Mouse (Mus musculus) heart, embryonic 12.5 days (tissue): Measurements from ENCODE around the gene Ctnna3. TPM values are rescaled to one million over a fixed set of nuclear protein-coding genes. Genes with fewer than 3 reads are reported as not detected.
"Not testable (repeated sequence)": the region's sequence is repeated elsewhere in the genome, so short reads cannot be mapped to it uniquely, and the experiment has no call there.

Experiments used
- ATAC-seq: fragments of 200-750 bp; cut with Nextera tagmentation; 2 replicates; pipeline ENCODE4 v1.8.0; 2017; ENCODE audit warnings: moderate TSS enrichment, moderate library complexity; ENCODE audit not compliant: insufficient number of reproducible peaks, low FRiP score
- H3K27ac ChIP-seq: fragments of 300-500 bp; sonication (generic); 2 replicates; pipeline ENCODE4 v1.5.1; 2016; ENCODE audit warnings: mild to moderate bottlenecking, moderate library complexity; ENCODE audit not compliant: poor library complexity, severe bottlenecking
- H3K27me3 ChIP-seq: fragments of 300-500 bp; sonication (generic); replicated peaks from 2 replicates; pipeline ENCODE4 v1.6.1; 2016; ENCODE audit warnings: mild to moderate bottlenecking, moderate library complexity
- H3K36me3 ChIP-seq: fragments of 300-500 bp; sonication (generic); 2 replicates; pipeline ENCODE4 v1.6.1; 2016; ENCODE audit warnings: mild to moderate bottlenecking, moderate library complexity
- H3K4me1 ChIP-seq: fragments of 300-500 bp; sonication (generic); replicated peaks from 2 replicates; pipeline ENCODE4 v1.6.1; 2016; ENCODE audit warnings: mild to moderate bottlenecking
- H3K4me2 ChIP-seq: fragments of 300-500 bp; sonication (generic); 2 replicates; pipeline ENCODE4 v1.6.1; 2016; ENCODE audit warnings: mild to moderate bottlenecking, moderate library complexity
- H3K4me3 ChIP-seq: fragments of 300-500 bp; sonication (generic); 2 replicates; pipeline ENCODE4 v1.5.1; 2016; ENCODE audit warnings: mild to moderate bottlenecking
- H3K9ac ChIP-seq: fragments of 300-500 bp; sonication (generic); 2 replicates; pipeline ENCODE4 v1.6.1; 2016; ENCODE audit warnings: mild to moderate bottlenecking, moderate library complexity
- H3K9me3 ChIP-seq: fragments of 300-500 bp; sonication (generic); replicated peaks from 2 replicates; pipeline ENCODE4 v1.6.1; 2016; ENCODE audit warnings: mild to moderate bottlenecking, moderate library complexity
- WGBS: fragments of 180-500 bp; shearing (Covaris S2); methylation state at CpG from one replicate; pipeline ENCODE4 v1.1.7; 2016; 5-methylcytosine and 5-hydroxymethylcytosine counted together
- polyA plus RNA-seq: library from polyadenylated mRNA; unstranded; fragments of >200 nt; fragmentation: Nextera tagmentation; extraction: Ambion mirVana; gene quantifications from 2 replicates; pipeline ENCODE4 v1.2.1, GENCODE M21; 2016

Ctnna3 gene
- polyA plus RNA-seq, 1 experiment from 2014 or later: 24.0 TPM

DNA sequence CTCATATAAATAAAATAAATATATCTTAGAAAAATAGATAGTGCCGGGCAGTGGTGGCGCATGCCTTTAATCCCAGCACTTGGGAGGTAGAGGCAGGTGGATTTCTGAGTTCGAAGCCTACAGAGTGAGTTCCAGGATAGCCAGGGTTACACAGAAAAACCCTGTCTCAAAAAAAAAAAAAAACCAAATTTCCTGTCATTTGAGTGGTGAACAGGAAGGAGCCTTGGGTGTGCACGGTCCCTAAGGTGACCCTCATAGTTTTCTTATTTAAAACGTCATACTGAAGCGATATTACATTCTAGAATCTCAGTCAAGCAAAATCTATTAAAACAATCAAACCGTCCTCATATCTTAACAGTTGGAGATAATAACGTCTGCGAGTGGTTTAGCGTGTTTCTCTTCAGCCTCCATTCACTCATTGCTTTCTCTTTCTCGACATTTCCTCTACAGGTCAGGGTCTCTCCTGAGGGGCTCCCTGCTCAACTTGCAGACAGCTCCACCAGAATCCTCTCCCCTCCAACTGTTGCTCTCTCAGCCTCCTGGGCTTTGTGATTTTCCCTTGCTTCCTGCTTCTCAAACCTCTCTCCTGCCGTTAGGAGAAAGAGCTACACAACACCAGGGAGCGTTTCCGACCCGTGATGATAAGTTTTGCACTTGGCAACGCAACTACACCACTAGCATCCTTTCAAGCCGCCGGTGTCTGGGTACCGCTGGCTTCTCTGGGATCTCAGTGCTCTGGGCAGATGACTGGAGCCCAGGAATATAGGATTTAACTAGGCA, 1.5 kb upstream of the Ctnna3 start:
- H3K27ac ChIP-seq: no peak overlapping the region
- WGBS: 21% methylated on average over 19 of the region's 19 CpGs

DNA sequence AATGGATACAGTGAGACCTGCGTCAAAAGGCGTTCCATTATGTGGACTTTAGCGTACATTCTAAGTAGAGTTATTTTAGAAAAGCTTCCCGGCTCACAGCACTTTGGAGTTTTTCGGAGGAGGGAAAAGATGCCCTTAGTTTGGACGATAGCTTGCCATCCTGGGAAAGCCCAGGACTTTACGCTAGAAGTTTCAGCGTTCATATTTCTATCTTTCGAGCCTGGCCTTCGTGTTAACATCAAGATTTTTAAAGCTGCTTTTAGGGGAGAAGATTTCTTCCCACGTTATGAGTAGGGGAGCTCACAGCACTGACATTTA, 916 bp upstream of the Ctnna3 start:
- ATAC-seq: no peak
- Histone ChIP-seq H3K27me3 (no peaks in the 10 kb centered on the region), H3K9me3 (no peaks in the 10 kb centered on the region)

More for the DNA sequence above, 1.5 kb upstream of the Ctnna3 start:
- ATAC-seq: no peak
- Histone ChIP-seq H3K9me3 (no peaks in the 10 kb centered on the region), H3K4me2 (peak overlapping the region; percentile 69), H3K9ac (peak overlapping the region; percentile 43), H3K4me1 (no peaks in the 10 kb centered on the region), H3K27me3 (no peaks in the 10 kb centered on the region), H3K4me3 (peak overlapping the region; percentile 66), H3K36me3 (no peaks in the 10 kb centered on the region)

DNA sequence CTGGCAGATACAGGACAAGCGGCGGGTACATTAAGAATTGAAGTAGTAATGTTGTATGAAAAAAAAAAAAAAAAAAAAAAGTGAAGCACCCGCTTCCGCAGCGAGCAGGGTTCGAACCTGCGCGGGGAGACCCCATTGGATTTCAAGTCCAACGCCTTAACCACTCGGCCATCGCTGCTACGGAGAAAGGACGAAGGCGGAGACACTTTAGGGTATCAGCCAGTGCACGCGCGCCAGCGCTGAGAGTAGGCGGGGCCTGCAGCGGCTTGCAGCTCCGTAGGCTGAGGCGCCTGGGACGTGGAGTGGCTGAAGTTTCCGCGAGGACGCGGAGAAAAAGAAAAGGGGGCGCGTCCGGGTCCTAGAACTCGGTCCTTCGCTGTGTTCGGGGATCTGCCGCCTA, 518 bp upstream of the Ctnna3 start:
- Histone ChIP-seq H3K4me1 (no peaks in the 10 kb centered on the region), H3K9ac (peak overlapping the region; percentile 75), H3K4me2 (peak overlapping the region; percentile 69), H3K27me3 (no peaks in the 10 kb centered on the region), H3K27ac (peak overlapping the region; percentile 69), H3K36me3 (no peaks in the 10 kb centered on the region), H3K4me3 (peak overlapping the region; percentile 66), H3K9me3 (no peaks in the 10 kb centered on the region)
- WGBS: under 1% methylated on average over 34 of the region's 34 CpGs
- ATAC-seq: peak; percentile 91

More for the DNA sequence above, 916 bp upstream of the Ctnna3 start:
- no peaks in the 10 kb centered on the region for H3K36me3 ChIP-seq
- no peaks in the 10 kb centered on the region for H3K4me1 ChIP-seq
- no peak overlapping the region for H3K27ac ChIP-seq
- H3K9ac ChIP-seq: peak overlapping the region; percentile 43
- 4% methylated on average over 11 of the region's 11 CpGs for WGBS
- peak overlapping the region; percentile 69 for H3K4me2 ChIP-seq
- peak overlapping the region; percentile 66 for H3K4me3 ChIP-seq

DNA sequence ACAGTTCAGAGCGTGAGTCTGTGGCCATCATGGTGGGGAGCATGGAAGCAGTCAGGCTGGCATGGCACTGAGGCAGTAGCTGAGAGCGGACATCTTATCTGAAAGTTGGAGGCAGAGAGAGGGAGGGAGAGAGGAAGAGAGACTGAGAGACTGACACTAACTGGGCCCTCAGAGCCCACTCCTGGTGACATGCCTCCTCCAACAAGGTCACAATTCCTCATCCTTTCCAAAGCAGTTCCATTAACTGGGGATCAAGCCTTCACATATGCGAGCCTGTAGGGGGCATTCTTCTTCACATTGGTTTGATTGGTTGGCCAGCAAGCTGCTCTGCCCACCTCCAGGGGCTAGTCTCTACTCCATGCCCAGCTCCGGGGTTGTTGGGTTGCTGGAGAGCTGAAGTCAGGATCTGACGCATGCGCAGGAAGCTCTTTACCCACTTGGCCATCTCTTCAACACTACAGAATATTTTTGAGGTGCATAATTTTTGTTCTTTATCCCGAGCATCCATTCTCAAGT, 1.4 kb downstream of the Ctnna3 start:
- Histone ChIP-seq H3K4me3 (no peak overlapping the region), H3K4me2 (no peak overlapping the region), H3K4me1 (no peaks in the 10 kb centered on the region), H3K9me3 (no peaks in the 10 kb centered on the region), H3K27ac (no peak overlapping the region), H3K36me3 (no peaks in the 10 kb centered on the region), H3K9ac (no peak overlapping the region), H3K27me3 (no peaks in the 10 kb centered on the region)
- 85% methylated on average over 7 of the region's 7 CpGs for WGBS
- ATAC-seq: no peak

DNA sequence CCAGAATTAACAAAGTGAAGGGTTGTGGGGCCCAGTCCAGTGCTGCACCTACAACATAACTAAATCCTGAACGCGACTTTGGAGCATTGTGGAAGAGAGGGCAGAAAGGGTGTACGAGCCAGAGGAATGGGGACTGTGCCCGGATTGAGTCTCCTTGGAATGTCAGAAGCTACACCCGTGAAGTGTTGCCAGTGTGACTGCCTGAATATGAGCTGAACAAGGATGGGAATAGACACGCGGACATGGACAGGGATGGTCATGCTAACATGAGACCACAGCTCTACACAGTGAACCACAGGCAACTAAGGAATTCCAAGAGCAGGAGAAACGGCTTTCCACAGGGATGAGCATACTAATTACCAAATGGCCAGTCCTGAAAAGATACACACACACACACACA, 2.2 kb downstream of the Ctnna3 start:
- no peak overlapping the region for H3K4me2 ChIP-seq
- WGBS: 88% methylated on average over 8 of the region's 8 CpGs
- H3K27me3 ChIP-seq: no peaks in the 10 kb centered on the region
- no peak overlapping the region for H3K27ac ChIP-seq
- H3K9ac ChIP-seq: no peak overlapping the region
- no peaks in the 10 kb centered on the region for H3K36me3 ChIP-seq
- H3K4me3 ChIP-seq: no peak overlapping the region
- no peaks in the 10 kb centered on the region for H3K4me1 ChIP-seq
- ATAC-seq: no peak
- no peaks in the 10 kb centered on the region for H3K9me3 ChIP-seq

DNA sequence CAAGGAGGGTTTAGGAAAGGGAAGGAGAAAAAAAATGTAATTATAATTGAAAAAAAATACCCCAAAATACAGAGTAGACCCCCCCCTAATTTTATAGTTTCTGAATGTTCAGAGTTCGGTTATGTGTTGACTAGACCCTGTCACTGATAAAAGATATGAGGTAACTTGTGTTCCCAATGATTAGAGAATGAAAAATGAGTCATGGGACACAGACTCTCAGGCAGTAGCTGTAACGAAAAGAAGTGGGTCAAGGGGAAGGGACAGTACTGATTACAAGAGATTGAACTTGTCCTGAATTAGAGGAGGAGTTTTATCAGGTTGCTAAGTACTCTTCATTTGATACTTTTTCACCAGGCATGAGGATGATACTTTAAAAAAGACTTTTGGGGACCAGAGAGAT, 3.0 kb downstream of the Ctnna3 start:
- H3K27ac ChIP-seq: no peak overlapping the region
- H3K27me3 ChIP-seq: no peaks in the 10 kb centered on the region
- no peak overlapping the region for H3K9ac ChIP-seq
- ATAC-seq: no peak
- no peaks in the 10 kb centered on the region for H3K9me3 ChIP-seq
- H3K4me1 ChIP-seq: no peaks in the 10 kb centered on the region
- H3K36me3 ChIP-seq: no peaks in the 10 kb centered on the region
- H3K4me2 ChIP-seq: no peak overlapping the region
- H3K4me3 ChIP-seq: no peak overlapping the region
- 36% methylated on average over 2 of the region's 2 CpGs for WGBS

DNA sequence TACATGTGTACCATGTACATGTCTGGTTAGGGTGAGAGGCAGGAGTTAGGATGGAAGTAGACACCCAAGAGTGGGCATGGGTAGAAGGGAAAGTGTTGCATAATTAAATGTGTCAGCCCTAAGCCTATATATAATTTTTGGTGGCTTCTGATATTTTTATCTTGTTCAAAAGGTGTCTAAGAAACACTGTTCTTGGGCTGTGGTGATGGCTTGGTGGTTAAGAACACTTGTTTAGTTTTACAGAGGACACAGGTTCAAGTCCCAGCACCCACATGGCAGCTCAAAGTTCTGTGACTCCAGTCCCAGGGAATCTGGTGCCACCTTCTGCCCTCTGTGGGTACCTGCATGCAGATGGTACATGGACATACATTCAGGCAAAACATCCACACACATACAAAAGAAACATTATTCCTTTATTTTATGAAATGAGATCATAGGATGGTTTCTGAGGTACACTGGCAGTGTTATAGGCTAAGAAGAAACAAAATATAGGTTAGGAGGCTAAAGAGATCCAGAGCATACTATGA, 8.9 kb downstream of the Ctnna3 start:
- Histone ChIP-seq H3K4me3 (no peak overlapping the region), H3K9me3 (no peaks in the 10 kb centered on the region), H3K27ac (no peak overlapping the region), H3K36me3 (no peaks in the 10 kb centered on the region), H3K9ac (no peak overlapping the region), H3K4me1 (0 out of 2 replicates have a peak, but pooled peaks cover 4% of the 10 kb centered on the region), H3K27me3 (no peaks in the 10 kb centered on the region), H3K4me2 (no peak overlapping the region)
- no peak for ATAC-seq

DNA sequence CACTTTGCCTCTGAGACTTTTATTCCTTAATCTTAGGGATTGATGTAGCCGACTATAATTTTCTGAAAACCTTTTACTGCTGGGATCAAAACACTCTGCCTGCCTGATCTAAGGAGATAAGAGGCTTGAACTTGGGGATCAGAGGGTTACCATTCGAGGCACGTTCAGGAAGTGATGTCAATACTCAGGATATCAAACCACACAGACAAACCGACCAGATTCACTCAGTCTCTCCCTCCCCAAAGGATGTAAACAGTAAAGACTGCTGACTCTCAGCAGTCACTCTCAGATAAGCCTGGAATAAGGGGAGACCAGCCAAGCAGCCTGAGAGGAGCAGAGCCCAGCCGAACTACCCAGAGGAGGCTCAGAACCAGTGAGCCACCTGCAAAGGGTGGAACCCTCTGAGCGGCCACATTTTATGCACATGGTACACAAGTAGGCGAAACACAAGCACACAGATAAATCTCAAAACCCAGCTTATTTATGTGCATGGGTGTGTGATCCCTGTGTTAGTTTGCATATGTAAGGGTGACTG, 9.9 kb downstream of the Ctnna3 start:
- no peak overlapping the region for H3K27ac ChIP-seq
- H3K4me2 ChIP-seq: no peak overlapping the region
- no peaks in the 10 kb centered on the region for H3K27me3 ChIP-seq
- H3K4me3 ChIP-seq: no peak overlapping the region
- no peak for ATAC-seq
- 57% methylated on average over 7 of the region's 7 CpGs for WGBS
- H3K9me3 ChIP-seq: no peaks in the 10 kb centered on the region; the same call in 1 of the 2 replicates
- 0 out of 2 replicates have a peak, but pooled peaks cover 4% of the 10 kb centered on the region for H3K4me1 ChIP-seq
- no peaks in the 10 kb centered on the region for H3K36me3 ChIP-seq
- H3K9ac ChIP-seq: no peak overlapping the region

DNA sequence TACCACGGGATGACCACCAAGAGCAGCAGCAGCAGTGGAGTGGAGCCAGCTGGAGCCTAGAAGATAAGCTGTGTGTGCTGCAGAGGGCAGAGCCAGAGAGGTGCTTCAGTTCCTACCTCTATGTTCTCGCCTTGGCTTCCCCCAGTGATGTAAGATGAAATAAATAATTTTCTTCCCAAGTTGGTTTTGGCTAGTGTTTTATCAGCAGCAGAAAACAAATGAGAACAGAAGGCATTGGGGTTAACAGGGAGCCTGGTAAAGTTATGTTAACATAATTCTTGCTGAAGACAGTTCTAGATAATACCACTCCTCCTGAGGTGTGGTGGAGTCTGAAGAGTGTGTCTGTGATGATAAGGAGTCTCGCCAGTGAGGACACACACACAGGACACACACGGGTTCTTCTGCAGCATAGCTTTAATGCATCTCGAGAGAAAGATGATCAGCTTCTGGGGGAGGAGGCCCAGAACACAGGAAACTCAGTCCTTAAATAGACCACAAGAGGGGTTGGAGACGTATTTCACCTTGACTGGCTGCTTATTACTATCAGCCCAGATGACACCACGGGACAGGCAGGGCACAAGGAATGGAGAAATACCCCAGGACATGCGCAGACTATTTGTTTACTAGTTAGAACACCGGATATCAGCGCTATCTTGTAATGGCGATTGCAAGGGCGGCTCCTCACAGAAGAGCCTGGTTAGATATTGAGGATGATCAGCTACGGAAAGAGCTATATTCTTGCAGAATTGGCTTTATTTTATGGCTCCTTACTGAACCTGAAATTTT, 14.9 kb downstream of the Ctnna3 start:
- 70% methylated on average over 13 of the region's 13 CpGs for WGBS
- ATAC-seq: not testable (repeated sequence)

DNA sequence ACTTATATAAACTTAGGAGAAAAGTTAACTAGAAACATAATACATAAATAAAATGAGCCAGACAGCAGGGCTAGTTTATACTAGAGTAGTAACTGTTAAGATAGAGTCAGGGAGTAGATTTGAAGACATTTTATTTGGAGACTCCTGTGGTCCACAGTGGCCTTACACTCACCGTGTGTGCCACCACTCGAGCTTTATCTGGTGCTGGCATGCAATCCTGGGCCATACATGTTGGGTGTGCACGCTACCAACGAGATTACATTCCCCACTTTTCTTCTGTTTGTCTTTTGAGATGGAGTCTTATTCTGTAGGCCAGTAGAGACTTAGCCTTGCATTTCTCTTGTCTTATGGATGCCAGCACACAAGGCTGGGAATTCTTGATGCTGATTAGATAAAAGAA, 24.0 kb downstream of the Ctnna3 start:
- Histone ChIP-seq H3K9me3 (no peaks in the 10 kb centered on the region), H3K4me3 (no peak overlapping the region), H3K27ac (no peak overlapping the region), H3K9ac (no peak overlapping the region), H3K4me1 (peaks cover 18% of the 10 kb centered on the region), H3K27me3 (no peaks in the 10 kb centered on the region), H3K4me2 (no peak overlapping the region), H3K36me3 (no peaks in the 10 kb centered on the region)
- ATAC-seq: no peak
- 70% methylated on average over 4 of the region's 4 CpGs for WGBS

More for the DNA sequence above, 14.9 kb downstream of the Ctnna3 start:
- not testable (repeated sequence) for H3K4me1 ChIP-seq, H3K4me3 ChIP-seq, H3K9ac ChIP-seq, H3K4me2 ChIP-seq, H3K9me3 ChIP-seq, H3K27ac ChIP-seq, H3K27me3 ChIP-seq, H3K36me3 ChIP-seq
